Mouse (Mus musculus): Measurements from ENCODE around the gene Eci1. TPM values are rescaled to one million over a fixed set of nuclear protein-coding genes. Genes with fewer than 3 reads are reported as not detected.
"Not testable (repeated sequence)": the region's sequence is repeated elsewhere in the genome, so short reads cannot be mapped to it uniquely, and the experiment has no call there.

Eci1 gene
- polyA plus RNA-seq, 1 experiment from 2014 or later, result 81.2 TPM

GRCm38 (mm10) chr17:24414230-24414976 lies 12.0 kb upstream of the Eci1 start, which contains the start of gene Rnps1:
Rnps1 (plus strand) TSS chr17:24414565.
- Histone ChIP-seq H3K4me2 (peak within 1 kb of the TSS; percentile 79), H3K36me3 (replicated peaks) (peaks cover 65% of the 10 kb centered on the region), H3K9me3 (replicated peaks) (no peaks in the 10 kb centered on the region), H3K27ac (replicated peaks) (peak within 1 kb of the TSS; percentile 98), H3K27me3 (no peaks in the 10 kb centered on the region), H3K9ac (peak within 1 kb of the TSS; percentile 86), H3K4me3 (replicated peaks) (peak within 1 kb of the TSS; percentile 90), H3K4me1 (replicated peaks) (peaks cover 47% of the 10 kb centered on the region)
- peak; percentile 87 for ATAC-seq (ENCODE audit: insufficient read depth)
- WGBS (ENCODE audit: insufficient replicate concordance), result under 1% methylated on average over 64 of the region's 64 CpGs

DNA sequence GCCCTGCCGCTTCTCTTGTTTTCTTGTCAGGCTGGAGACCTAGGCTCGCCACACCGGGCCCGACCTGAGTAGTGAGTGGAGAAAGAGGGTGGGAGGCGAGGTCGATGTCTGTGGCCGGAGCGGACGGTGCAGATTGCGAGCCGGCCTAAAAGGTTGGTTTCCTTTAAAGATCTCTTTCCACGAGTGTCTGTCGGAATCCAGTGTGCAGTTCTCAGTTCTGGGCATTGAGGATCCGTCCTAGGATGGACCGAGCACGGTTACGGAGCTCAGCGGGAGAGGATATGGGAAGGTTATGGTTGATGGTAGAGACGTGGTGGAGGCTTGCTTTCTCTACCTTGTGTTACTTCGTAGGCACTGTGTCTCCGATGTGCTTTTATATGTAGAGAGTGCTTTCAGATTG lies 11.4 kb upstream of the Eci1 start:
- Histone ChIP-seq H3K9me3 (replicated peaks) (no peaks in the 10 kb centered on the region), H3K27me3 (no peaks in the 10 kb centered on the region), H3K4me2 (peak overlapping the region; percentile 79), H3K27ac (replicated peaks) (peak overlapping the region; percentile 98), H3K4me3 (replicated peaks) (peak overlapping the region; percentile 90), H3K9ac (peak overlapping the region; percentile 83), H3K4me1 (replicated peaks) (peaks cover 47% of the 10 kb centered on the region), H3K36me3 (replicated peaks) (peaks cover 65% of the 10 kb centered on the region)
- no peak for ATAC-seq (ENCODE audit: insufficient read depth)
- under 1% methylated on average over 21 of the region's 21 CpGs for WGBS (ENCODE audit: insufficient replicate concordance)

GRCm38 (mm10) chr17:24416051-24416652 lies 10.3 kb upstream of the Eci1 start:
- peak overlapping the region; percentile 90 for H3K4me3 ChIP-seq (replicated peaks)
- no peak for ATAC-seq (ENCODE audit: insufficient read depth)
- peaks cover 47% of the 10 kb centered on the region for H3K4me1 ChIP-seq (replicated peaks)
- peak overlapping the region; percentile 79 for H3K4me2 ChIP-seq
- H3K9me3 ChIP-seq (replicated peaks), result no peaks in the 10 kb centered on the region
- peaks cover 65% of the 10 kb centered on the region for H3K36me3 ChIP-seq (replicated peaks)
- peak overlapping the region; percentile 29; the same call in 1 of the 2 replicates for H3K27ac ChIP-seq (replicated peaks)
- H3K27me3 ChIP-seq, result no peaks in the 10 kb centered on the region
- H3K9ac ChIP-seq, result peak overlapping the region; percentile 83
- 74% methylated on average over 3 of the region's 3 CpGs for WGBS (ENCODE audit: insufficient replicate concordance)

DNA sequence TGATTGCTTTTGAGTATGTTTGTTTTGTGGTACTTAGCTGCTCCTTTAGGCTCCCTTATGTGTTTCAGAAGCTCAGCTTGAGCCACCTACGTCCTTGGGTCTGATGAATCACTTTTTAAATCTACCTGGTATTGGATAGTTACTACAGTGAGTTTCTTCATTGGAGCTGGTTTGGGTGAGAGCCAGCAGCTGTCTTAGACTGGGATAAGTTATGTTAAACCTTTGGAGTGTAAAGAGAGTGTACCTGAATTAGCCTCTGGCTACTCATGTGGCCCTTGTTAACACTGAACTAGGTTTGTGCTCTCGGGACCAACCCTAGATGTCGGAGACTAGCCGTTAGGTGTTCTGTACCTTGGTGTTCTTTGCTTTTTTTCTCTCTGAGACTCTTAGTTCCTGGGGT lies 3.3 kb upstream of the Eci1 start:
- ATAC-seq (ENCODE audit: insufficient read depth), result no peak
- Histone ChIP-seq H3K9me3 (replicated peaks) (no peaks in the 10 kb centered on the region), H3K9ac (no peak overlapping the region), H3K27me3 (no peaks in the 10 kb centered on the region), H3K4me1 (replicated peaks) (peaks cover 17% of the 10 kb centered on the region), H3K27ac (replicated peaks) (no peak overlapping the region), H3K36me3 (replicated peaks) (peaks cover 73% of the 10 kb centered on the region), H3K4me3 (replicated peaks) (no peak overlapping the region), H3K4me2 (no peak overlapping the region)
- 95% methylated on average over 4 of the region's 4 CpGs for WGBS (ENCODE audit: insufficient replicate concordance)

DNA sequence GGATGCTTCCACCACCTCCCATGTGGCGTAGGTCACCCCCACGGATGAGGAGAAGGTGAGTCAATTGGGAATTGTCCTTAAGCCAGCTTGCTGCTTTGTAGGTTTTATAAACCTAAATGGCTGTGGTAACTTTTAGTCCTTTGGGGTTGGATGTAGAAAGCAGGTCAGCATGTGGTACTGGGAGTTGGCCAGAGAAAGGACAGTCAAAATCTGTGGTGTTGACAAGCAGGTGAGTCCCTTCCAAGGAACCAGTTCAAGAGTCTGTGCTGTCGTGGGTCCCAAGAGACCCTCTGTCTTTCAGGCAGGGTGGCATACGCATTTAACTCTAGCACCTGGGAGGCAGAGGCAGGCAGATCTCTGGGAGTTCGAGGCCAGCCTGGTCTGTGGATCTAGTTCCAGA lies 2.0 kb upstream of the Eci1 start:
- H3K36me3 ChIP-seq (replicated peaks), result peaks cover 59% of the 10 kb centered on the region
- peaks cover 25% of the 10 kb centered on the region for H3K4me1 ChIP-seq (replicated peaks)
- WGBS (ENCODE audit: insufficient replicate concordance), result 83% methylated on average over 5 of the region's 5 CpGs
- H3K27me3 ChIP-seq, result no peaks in the 10 kb centered on the region
- no peak overlapping the region for H3K27ac ChIP-seq (replicated peaks)
- no peaks in the 10 kb centered on the region for H3K9me3 ChIP-seq (replicated peaks)
- no peak overlapping the region for H3K9ac ChIP-seq
- no peak for ATAC-seq (ENCODE audit: insufficient read depth)
- H3K4me3 ChIP-seq (replicated peaks), result no peak overlapping the region
- H3K4me2 ChIP-seq, result no peak overlapping the region

- H3K27me3 ChIP-seq; H3K9me3 ChIP-seq (replicated peaks); H3K27ac ChIP-seq (replicated peaks); H3K4me3 ChIP-seq (replicated peaks); ATAC-seq (ENCODE audit: insufficient read depth); H3K4me2 ChIP-seq; H3K9ac ChIP-seq: not testable (repeated sequence)
- WGBS (ENCODE audit: insufficient replicate concordance), result 87% methylated on average over 6 of the region's 8 CpGs
- peaks cover 51% of the 10 kb centered on the region for H3K36me3 ChIP-seq (replicated peaks)
- H3K4me1 ChIP-seq (replicated peaks), result peaks cover 25% of the 10 kb centered on the region
Measured at GRCm38 (mm10) chr17:24425326-24425725, 1.1 kb upstream of the Eci1 start.

GRCm38 (mm10) chr17:24425905-24426304 lies 536 bp upstream of the Eci1 start:
- Histone ChIP-seq H3K27me3 (no peaks in the 10 kb centered on the region), H3K9ac (peak overlapping the region; percentile 79; the same call in 1 of the 2 replicates), H3K9me3 (replicated peaks) (no peaks in the 10 kb centered on the region), H3K4me2 (peak overlapping the region; percentile 83), H3K27ac (replicated peaks) (peak overlapping the region; percentile 92; the same call in 1 of the 2 replicates), H3K36me3 (replicated peaks) (peaks cover 45% of the 10 kb centered on the region), H3K4me3 (replicated peaks) (peak overlapping the region; percentile 72), H3K4me1 (replicated peaks) (peaks cover 25% of the 10 kb centered on the region)
- ATAC-seq (ENCODE audit: insufficient read depth), result no peak
- 87% methylated on average over 7 of the region's 7 CpGs for WGBS (ENCODE audit: insufficient replicate concordance)

GRCm38 (mm10) chr17:24427170-24427557 lies 723 bp downstream of the Eci1 start:
- Histone ChIP-seq H3K4me3 (replicated peaks) (peak overlapping the region; percentile 72), H3K4me1 (replicated peaks) (peaks cover 25% of the 10 kb centered on the region), H3K9ac (peak overlapping the region; percentile 79), H3K36me3 (replicated peaks) (peaks cover 32% of the 10 kb centered on the region), H3K27me3 (no peaks in the 10 kb centered on the region), H3K9me3 (replicated peaks) (no peaks in the 10 kb centered on the region), H3K27ac (replicated peaks) (peak overlapping the region; percentile 92), H3K4me2 (peak overlapping the region; percentile 83)
- WGBS (ENCODE audit: insufficient replicate concordance), result 1% methylated on average over 8 of the region's 8 CpGs
- no peak for ATAC-seq (ENCODE audit: insufficient read depth)

DNA sequence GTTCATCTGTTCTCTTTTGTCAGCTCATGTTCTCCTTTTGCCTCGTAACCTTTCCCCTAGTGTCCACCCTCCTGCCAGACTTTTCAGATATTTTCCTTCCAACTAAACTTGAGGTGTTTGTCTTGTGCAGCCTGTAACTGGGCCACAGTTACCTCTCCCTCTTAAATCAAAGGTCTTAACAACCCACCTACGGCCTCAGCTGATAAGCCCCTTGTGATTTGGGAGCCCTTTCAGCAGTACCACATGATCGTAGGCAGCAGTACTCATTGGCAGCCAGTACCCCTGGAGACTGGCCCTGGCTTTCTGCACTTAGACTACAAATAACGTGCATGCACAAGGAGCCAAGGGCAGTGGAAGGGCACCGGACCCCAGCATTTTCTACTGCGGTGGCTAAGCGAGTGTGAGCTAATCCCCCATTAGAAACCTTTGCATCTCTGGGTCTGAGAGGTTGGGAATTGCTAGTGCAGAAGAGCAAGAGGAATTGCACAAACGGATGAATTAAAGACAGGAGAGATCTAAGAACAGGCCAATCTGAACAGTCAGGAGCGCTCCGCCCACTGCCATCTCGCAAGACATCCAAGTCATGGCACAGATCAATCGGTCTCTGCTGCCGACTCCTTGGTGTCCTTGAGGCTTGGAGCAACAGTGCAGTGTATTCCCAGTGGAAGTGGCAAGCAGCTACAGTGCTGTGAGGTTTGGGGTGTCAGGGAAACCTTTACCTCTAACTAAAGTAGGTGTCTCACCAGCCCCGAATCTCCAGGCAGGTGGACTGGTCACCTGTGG lies 3.0 kb downstream of the Eci1 start:
- no peak overlapping the region for H3K9ac ChIP-seq
- 79% methylated on average over 14 of the region's 14 CpGs for WGBS (ENCODE audit: insufficient replicate concordance)
- no peak for ATAC-seq (ENCODE audit: insufficient read depth)

DNA sequence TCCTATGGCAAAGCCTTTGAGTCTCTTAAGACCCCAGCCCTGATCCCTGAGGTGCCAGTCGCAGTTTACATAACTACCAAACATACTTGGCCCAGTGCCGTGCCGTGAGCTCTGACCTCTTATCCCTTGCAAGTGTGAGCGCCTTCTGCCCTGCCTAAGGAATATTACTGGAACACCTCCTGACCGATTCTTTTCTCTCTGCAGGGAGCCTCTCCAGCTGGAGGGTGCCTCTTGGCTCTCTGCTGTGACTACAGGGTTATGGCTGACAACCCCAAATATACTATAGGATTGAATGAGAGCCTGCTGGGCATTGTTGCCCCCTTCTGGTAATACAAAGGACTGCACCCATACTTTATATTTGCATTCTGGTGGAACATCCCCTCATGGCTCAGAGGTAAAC lies 10.6 kb downstream of the Eci1 start:
- no peak overlapping the region for H3K4me2 ChIP-seq
- no peak overlapping the region for H3K9ac ChIP-seq
- no peak overlapping the region for H3K27ac ChIP-seq (replicated peaks)
- no peaks in the 10 kb centered on the region for H3K27me3 ChIP-seq
- no peaks in the 10 kb centered on the region for H3K9me3 ChIP-seq (replicated peaks)
- no peak overlapping the region for H3K4me3 ChIP-seq (replicated peaks)
- 77% methylated on average over 5 of the region's 5 CpGs for WGBS (ENCODE audit: insufficient replicate concordance)
- peaks cover 72% of the 10 kb centered on the region for H3K36me3 ChIP-seq (replicated peaks)
- no peak for ATAC-seq (ENCODE audit: insufficient read depth)
- no peaks in the 10 kb centered on the region for H3K4me1 ChIP-seq (replicated peaks)

More for the DNA sequence above, 3.0 kb downstream of the Eci1 start:
- no peak overlapping the region for H3K4me2 ChIP-seq
- H3K27me3 ChIP-seq, result no peaks in the 10 kb centered on the region
- H3K4me3 ChIP-seq (replicated peaks), result no peak overlapping the region
- H3K9me3 ChIP-seq (replicated peaks), result no peaks in the 10 kb centered on the region
- peaks cover 25% of the 10 kb centered on the region for H3K4me1 ChIP-seq (replicated peaks)
- H3K27ac ChIP-seq (replicated peaks), result no peak overlapping the region
- peaks cover 20% of the 10 kb centered on the region for H3K36me3 ChIP-seq (replicated peaks)

GRCm38 (mm10) chr17:24440377-24440776 lies 13.9 kb downstream of the Eci1 start:
- Histone ChIP-seq H3K9ac (no peak overlapping the region), H3K36me3 (replicated peaks) (peaks cover 79% of the 10 kb centered on the region), H3K4me3 (replicated peaks) (no peak overlapping the region), H3K4me2 (no peak overlapping the region), H3K9me3 (replicated peaks) (no peaks in the 10 kb centered on the region), H3K27ac (replicated peaks) (no peak overlapping the region), H3K27me3 (no peaks in the 10 kb centered on the region), H3K4me1 (replicated peaks) (no peaks in the 10 kb centered on the region)
- 86% methylated on average over 8 of the region's 8 CpGs for WGBS (ENCODE audit: insufficient replicate concordance)
- no peak for ATAC-seq (ENCODE audit: insufficient read depth)
